Mouse (Mus musculus): Measurements from ENCODE around the gene Mamstr. TPM values are rescaled to one million over a fixed set of nuclear protein-coding genes. Genes with fewer than 3 reads are reported as not detected.

Mamstr gene
- polyA plus RNA-seq, 1 experiment from 2014 or later, result 4.3 TPM

DNA sequence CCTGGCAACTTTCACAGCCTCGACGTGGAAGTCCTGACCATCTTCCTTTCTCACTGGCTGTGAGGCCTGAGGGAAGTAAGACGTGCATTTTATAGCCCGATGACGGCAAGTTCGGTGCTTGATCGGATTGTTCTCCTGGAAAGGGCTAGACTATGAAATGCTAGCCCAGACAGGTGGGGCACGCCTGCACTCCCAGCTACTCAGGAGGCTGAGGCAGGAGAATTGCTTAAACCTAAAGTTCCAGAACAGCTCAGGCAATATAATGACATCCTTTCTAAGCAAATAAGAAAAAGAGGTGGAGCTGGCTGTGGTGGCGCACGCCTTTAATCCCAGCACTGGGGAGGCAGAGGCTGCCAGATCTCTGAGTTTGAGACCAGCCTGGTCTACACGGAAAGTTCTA, 16.3 kb upstream of the Mamstr start:
- no peak overlapping the region for H3K27ac ChIP-seq (replicated peaks; ENCODE audit: low read depth, low read length)
- DNase-seq (no peak), ATAC-seq (ENCODE audit: low FRiP score, low TSS enrichment) (no peak)
- H3K27me3 ChIP-seq (ENCODE audit: control insufficient read depth, insufficient read depth, low read length), result peaks cover 7% of the 10 kb centered on the region; the same call in 1 of the 2 replicates
- H3K9me3 ChIP-seq (ENCODE audit: control insufficient read depth, low read length), result no peaks in the 10 kb centered on the region
- H3K4me1 ChIP-seq (ENCODE audit: control insufficient read depth, insufficient read depth, low read length), result peaks cover 6% of the 10 kb centered on the region; the same call in 1 of the 2 replicates
- H3K4me2 ChIP-seq (ENCODE audit: low read length), result no peak overlapping the region
- 91% methylated on average over 11 of the region's 11 CpGs for WGBS
- H3K36me3 ChIP-seq (ENCODE audit: control insufficient read depth, insufficient read depth, low read length), result no peaks in the 10 kb centered on the region
- H3K4me3 ChIP-seq (replicated peaks; ENCODE audit: low read depth, low read length), result no peak overlapping the region
- no peak overlapping the region for H3K9ac ChIP-seq (replicated peaks; ENCODE audit: low read length)

DNA sequence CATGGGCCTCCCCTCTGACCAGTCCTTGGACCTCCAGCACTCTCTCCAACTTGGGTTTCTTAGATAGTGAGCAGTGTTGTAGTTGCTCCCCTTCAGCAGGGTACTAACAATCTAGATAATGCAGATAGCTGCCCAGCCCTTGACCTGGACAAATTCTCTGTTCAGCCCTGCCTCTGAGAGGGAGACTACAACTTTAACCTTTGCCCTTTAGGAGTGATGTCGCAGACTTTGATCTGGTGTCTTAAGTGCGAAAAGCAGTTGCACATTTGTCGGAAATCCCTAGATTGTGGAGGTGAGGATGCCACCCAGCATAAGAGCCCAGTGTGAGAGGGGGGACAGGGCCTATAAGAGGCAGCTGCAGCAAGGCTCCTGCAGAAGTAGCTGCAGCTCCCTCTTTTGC, 15.1 kb upstream of the Mamstr start:
- WGBS, result 89% methylated on average over 3 of the region's 3 CpGs
- Histone ChIP-seq H3K36me3 (ENCODE audit: control insufficient read depth, insufficient read depth, low read length) (no peaks in the 10 kb centered on the region), H3K27ac (replicated peaks; ENCODE audit: low read depth, low read length) (no peak overlapping the region), H3K9me3 (ENCODE audit: control insufficient read depth, low read length) (no peaks in the 10 kb centered on the region), H3K27me3 (ENCODE audit: control insufficient read depth, insufficient read depth, low read length) (no peaks in the 10 kb centered on the region), H3K4me3 (replicated peaks; ENCODE audit: low read depth, low read length) (no peak overlapping the region), H3K4me2 (ENCODE audit: low read length) (no peak overlapping the region), H3K4me1 (ENCODE audit: control insufficient read depth, insufficient read depth, low read length) (peaks cover 6% of the 10 kb centered on the region; the same call in 1 of the 2 replicates), H3K9ac (replicated peaks; ENCODE audit: low read length) (no peak overlapping the region)
- ATAC-seq (ENCODE audit: low FRiP score, low TSS enrichment) (no peak), DNase-seq (no peak)

DNA sequence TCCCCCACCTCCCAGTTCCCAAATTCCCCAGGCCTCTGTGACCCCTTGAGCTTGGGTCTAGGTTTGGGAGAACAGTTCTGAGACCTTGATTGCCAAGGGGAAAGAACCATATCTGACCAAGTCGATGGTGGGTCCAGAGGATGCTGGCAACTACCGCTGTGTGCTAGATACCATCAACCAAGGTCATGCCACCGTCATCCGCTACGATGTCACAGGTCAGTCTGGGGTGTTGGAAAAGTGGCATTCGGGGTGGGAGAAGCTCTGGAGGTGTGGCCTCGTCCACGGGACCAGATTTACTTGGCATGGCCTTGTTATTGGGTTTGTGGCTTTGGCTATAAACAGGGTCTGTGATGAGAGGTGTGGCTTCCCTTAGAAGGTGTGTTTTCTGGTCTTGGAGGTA, 14.3 kb upstream of the Mamstr start:
- DNase-seq (no peak), ATAC-seq (ENCODE audit: low FRiP score, low TSS enrichment) (no peak)
- Histone ChIP-seq H3K4me3 (replicated peaks; ENCODE audit: low read depth, low read length) (no peak overlapping the region), H3K4me2 (ENCODE audit: low read length) (no peak overlapping the region), H3K27ac (replicated peaks; ENCODE audit: low read depth, low read length) (no peak overlapping the region), H3K4me1 (ENCODE audit: control insufficient read depth, insufficient read depth, low read length) (peaks cover 6% of the 10 kb centered on the region; the same call in 1 of the 2 replicates), H3K9me3 (ENCODE audit: control insufficient read depth, low read length) (no peaks in the 10 kb centered on the region), H3K9ac (replicated peaks; ENCODE audit: low read length) (no peak overlapping the region), H3K36me3 (ENCODE audit: control insufficient read depth, insufficient read depth, low read length) (no peaks in the 10 kb centered on the region), H3K27me3 (ENCODE audit: control insufficient read depth, insufficient read depth, low read length) (no peaks in the 10 kb centered on the region)
- 94% methylated on average over 8 of the region's 8 CpGs for WGBS

DNA sequence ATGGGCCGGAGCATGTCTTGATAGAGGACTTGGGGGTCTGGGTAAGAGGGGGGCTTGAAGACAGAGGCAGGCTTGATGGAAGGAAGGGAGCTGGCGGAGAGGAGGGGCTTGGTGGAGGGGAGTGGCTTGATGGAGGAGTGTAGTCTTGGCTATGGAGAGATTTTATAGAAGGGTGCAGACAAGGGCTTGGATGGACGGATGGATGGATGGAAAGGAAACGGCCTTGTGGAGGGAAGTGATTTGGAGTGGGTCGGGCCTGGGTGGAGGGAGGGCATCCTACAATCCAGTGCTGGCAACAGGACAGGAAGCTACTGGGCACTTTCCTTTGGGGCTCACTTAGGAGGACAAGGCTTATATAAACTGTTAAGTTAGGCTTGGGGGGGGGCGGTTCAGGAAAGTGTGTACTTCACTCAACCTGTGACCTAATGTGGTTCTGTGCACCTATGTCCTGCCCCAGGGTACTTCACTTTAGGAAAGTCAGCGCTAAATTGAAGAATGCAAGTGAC, 13.2 kb upstream of the Mamstr start:
- DNase-seq (no peak), ATAC-seq (ENCODE audit: low FRiP score, low TSS enrichment) (no peak)
- Histone ChIP-seq H3K27ac (replicated peaks; ENCODE audit: low read depth, low read length) (no peak overlapping the region), H3K36me3 (ENCODE audit: control insufficient read depth, insufficient read depth, low read length) (no peaks in the 10 kb centered on the region), H3K9ac (replicated peaks; ENCODE audit: low read length) (no peak overlapping the region), H3K9me3 (ENCODE audit: control insufficient read depth, low read length) (no peaks in the 10 kb centered on the region), H3K4me1 (ENCODE audit: control insufficient read depth, insufficient read depth, low read length) (peaks cover 6% of the 10 kb centered on the region; the same call in 1 of the 2 replicates), H3K4me3 (replicated peaks; ENCODE audit: low read depth, low read length) (no peak overlapping the region), H3K4me2 (ENCODE audit: low read length) (no peak overlapping the region), H3K27me3 (ENCODE audit: control insufficient read depth, insufficient read depth, low read length) (no peaks in the 10 kb centered on the region)
- WGBS, result 88% methylated on average over 7 of the region's 7 CpGs

DNA sequence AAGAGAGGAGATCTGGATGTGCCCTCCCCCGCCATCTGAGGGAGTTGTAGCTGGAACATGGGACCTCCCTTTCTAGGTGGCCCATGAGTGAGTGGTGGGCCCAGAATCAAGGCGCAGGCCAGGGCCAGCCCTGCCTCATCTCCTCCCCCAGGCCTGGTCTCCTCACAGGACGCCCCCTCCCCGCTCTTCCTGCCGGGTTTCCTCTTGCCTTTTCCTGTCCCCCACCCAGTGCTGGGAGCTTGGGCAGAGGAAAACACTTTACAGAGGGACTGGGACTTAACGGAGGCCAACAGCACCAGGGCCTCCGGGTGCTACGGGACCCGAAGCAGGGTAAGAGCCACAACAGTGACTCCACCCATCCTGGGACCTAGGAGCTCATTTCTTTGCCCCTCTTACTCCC, 12.5 kb upstream of the Mamstr start, which contains the start of gene Rasip1:
Gene Rasip1 (plus strand): TSS at position 228 of the 400 bp plus-strand sequence.
- no peak for ATAC-seq (ENCODE audit: low FRiP score, low TSS enrichment)
- no peaks in the 10 kb centered on the region for H3K27me3 ChIP-seq (ENCODE audit: control insufficient read depth, insufficient read depth, low read length)
- H3K4me2 ChIP-seq (ENCODE audit: low read length), result peak within 1 kb of the TSS; percentile 95
- H3K4me3 ChIP-seq (replicated peaks; ENCODE audit: low read depth, low read length), result peak within 1 kb of the TSS; percentile 56
- H3K36me3 ChIP-seq (ENCODE audit: control insufficient read depth, insufficient read depth, low read length), result no peaks in the 10 kb centered on the region
- peak within 1 kb of the TSS; percentile 74 for H3K9ac ChIP-seq (replicated peaks; ENCODE audit: low read length)
- DNase-seq, result no peak
- peaks cover 6% of the 10 kb centered on the region; the same call in 1 of the 2 replicates for H3K4me1 ChIP-seq (ENCODE audit: control insufficient read depth, insufficient read depth, low read length)
- WGBS, result 90% methylated on average over 9 of the region's 9 CpGs
- peak within 1 kb of the TSS; percentile 89 for H3K27ac ChIP-seq (replicated peaks; ENCODE audit: low read depth, low read length)
- H3K9me3 ChIP-seq (ENCODE audit: control insufficient read depth, low read length), result no peaks in the 10 kb centered on the region

DNA sequence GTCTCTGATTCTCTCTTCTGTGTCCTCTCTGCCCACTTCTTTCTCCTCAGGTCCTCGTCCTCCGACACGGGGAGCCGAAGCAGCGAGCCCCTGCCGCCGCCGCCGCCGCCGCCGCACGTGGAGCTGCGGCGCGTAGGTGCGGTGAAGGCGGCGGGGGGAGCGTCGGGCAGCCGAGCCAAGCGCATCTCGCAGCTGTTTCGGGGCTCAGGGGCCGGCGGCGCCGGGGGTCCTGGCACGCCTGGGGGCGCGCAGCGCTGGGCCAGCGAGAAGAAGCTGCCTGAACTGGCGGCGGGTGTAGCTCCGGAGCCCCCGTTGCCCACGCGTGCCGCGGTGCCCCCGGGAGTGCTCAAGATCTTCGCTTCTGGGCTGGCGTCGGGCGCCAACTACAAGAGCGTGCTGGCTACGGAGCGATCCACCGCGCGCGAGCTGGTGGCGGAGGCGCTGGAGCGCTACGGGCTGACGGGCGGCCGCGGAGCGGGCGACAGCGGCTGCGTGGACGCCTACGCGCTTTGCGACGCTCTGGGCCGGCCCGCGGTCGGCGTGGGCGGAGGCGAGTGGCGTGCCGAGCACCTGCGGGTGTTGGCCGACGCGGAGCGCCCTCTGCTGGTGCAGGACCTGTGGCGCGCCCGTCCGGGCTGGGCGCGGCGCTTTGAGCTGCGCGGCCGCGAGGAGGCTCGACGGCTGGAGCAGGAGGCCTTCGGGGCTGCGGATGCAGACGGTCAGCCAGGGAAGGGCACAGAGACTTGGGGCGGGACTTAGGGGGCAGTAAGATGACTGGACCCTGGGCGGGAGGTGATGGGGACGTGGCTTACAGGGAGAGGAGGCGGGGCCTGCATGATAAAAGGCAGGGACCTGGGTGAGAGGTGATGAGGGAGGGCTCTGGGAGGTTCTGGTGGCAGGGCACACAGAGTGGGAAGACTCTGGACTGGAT, 11.1 kb upstream of the Mamstr start:
- WGBS, result under 1% methylated on average over 99 of the region's 105 CpGs
- peak overlapping the region; percentile 74 for H3K9ac ChIP-seq (replicated peaks; ENCODE audit: low read length)
- H3K4me2 ChIP-seq (ENCODE audit: low read length), result peak overlapping the region; percentile 95
- H3K27me3 ChIP-seq (ENCODE audit: control insufficient read depth, insufficient read depth, low read length), result peaks cover 8% of the 10 kb centered on the region; the same call in 1 of the 2 replicates
- no peaks in the 10 kb centered on the region for H3K36me3 ChIP-seq (ENCODE audit: control insufficient read depth, insufficient read depth, low read length)
- peak; percentile 82 for ATAC-seq (ENCODE audit: low FRiP score, low TSS enrichment)
- peak overlapping the region; percentile 89 for H3K27ac ChIP-seq (replicated peaks; ENCODE audit: low read depth, low read length)
- DNase-seq, result peak; percentile 96
- peak overlapping the region; percentile 56 for H3K4me3 ChIP-seq (replicated peaks; ENCODE audit: low read depth, low read length)
- peaks cover 6% of the 10 kb centered on the region; the same call in 1 of the 2 replicates for H3K4me1 ChIP-seq (ENCODE audit: control insufficient read depth, insufficient read depth, low read length)
- no peaks in the 10 kb centered on the region for H3K9me3 ChIP-seq (ENCODE audit: control insufficient read depth, low read length)

DNA sequence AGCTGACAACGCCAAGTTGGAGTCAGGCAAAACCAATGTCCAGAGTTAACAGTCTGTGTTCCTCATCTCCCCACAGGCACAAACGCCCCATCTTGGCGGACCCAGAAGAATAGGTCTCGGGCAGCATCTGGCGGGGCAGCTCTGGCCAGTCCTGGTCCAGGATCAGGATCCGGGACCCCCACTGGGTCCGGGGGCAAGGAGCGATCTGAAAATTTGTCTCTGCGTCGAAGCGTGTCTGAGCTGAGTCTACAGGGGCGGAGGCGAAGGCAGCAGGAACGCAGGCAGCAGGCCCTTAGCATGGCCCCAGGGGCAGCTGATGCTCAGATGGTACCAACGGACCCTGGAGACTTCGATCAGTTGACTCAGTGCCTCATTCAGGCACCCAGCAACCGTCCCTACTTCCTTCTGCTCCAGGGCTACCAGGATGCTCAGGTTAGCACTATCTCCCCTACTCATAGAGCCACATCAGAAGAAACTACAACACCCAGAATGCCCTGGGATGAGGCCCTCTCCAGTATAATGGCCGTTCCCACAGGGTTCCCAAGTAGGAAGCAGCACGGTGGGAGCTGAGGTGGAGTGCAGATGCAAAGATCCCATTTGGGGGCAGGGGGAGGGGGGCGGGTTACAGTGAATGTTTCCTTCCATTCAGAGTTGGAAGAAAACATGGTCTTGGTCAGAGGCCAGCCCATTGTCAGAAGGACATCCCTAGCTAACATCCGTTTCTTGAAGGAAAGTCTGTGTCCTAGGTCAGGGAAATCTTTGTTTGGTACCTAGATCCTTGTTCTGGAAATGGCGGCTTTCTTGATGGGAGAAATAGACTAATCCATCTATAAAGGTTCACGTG, 9.5 kb upstream of the Mamstr start:
- no peak for ATAC-seq (ENCODE audit: low FRiP score, low TSS enrichment)
- DNase-seq, result peak; percentile 55
- 73% methylated on average over 23 of the region's 23 CpGs for WGBS
- Histone ChIP-seq H3K9ac (replicated peaks; ENCODE audit: low read length) (no peak overlapping the region), H3K4me2 (ENCODE audit: low read length) (no peak overlapping the region), H3K4me3 (replicated peaks; ENCODE audit: low read depth, low read length) (no peak overlapping the region), H3K27me3 (ENCODE audit: control insufficient read depth, insufficient read depth, low read length) (peaks cover 8% of the 10 kb centered on the region; the same call in 1 of the 2 replicates), H3K36me3 (ENCODE audit: control insufficient read depth, insufficient read depth, low read length) (no peaks in the 10 kb centered on the region), H3K9me3 (ENCODE audit: control insufficient read depth, low read length) (no peaks in the 10 kb centered on the region), H3K4me1 (ENCODE audit: control insufficient read depth, insufficient read depth, low read length) (peaks cover 6% of the 10 kb centered on the region; the same call in 1 of the 2 replicates), H3K27ac (replicated peaks; ENCODE audit: low read depth, low read length) (no peak overlapping the region)

DNA sequence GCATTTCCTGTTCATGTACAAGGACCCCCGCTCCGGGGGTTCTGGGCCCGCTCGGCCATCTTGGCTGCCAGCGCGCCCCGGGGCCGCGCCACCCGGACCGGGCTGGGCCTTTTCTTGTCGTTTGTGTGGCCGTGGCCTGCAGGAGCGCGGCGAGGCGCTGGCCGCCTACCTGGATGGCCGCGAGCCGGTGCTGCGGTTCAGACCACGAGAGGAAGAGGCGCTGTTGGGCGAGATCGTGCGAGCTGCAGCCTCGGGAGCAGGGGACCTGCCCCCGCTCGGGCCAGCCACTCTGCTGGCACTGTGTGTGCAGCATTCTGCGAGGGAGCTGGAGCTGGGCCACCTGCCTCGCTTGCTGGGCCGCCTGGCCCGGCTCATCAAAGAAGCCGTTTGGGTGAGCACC, 7.3 kb upstream of the Mamstr start:
- H3K27ac ChIP-seq (replicated peaks; ENCODE audit: low read depth, low read length), result no peak overlapping the region
- peak overlapping the region; percentile 40; the same call in 1 of the 2 replicates for H3K9ac ChIP-seq (replicated peaks; ENCODE audit: low read length)
- H3K27me3 ChIP-seq (ENCODE audit: control insufficient read depth, insufficient read depth, low read length), result peaks cover 8% of the 10 kb centered on the region; the same call in 1 of the 2 replicates
- peaks cover 5% of the 10 kb centered on the region; the same call in 1 of the 2 replicates for H3K4me1 ChIP-seq (ENCODE audit: control insufficient read depth, insufficient read depth, low read length)
- ATAC-seq (ENCODE audit: low FRiP score, low TSS enrichment), result no peak
- peak overlapping the region; percentile 41 for H3K4me2 ChIP-seq (ENCODE audit: low read length)
- no peak overlapping the region for H3K4me3 ChIP-seq (replicated peaks; ENCODE audit: low read depth, low read length)
- no peaks in the 10 kb centered on the region for H3K9me3 ChIP-seq (ENCODE audit: control insufficient read depth, low read length)
- peak; percentile 47 for DNase-seq
- 13% methylated on average over 29 of the region's 35 CpGs for WGBS
- H3K36me3 ChIP-seq (ENCODE audit: control insufficient read depth, insufficient read depth, low read length), result peaks cover 7% of the 10 kb centered on the region; the same call in 1 of the 2 replicates

Measured in midbrain, embryonic 14.5 days (tissue).